Mouse (Mus musculus) cerebellum, postnatal 14 days (tissue): ENCODE measurements around the gene Milr1.
"Not testable (repeated sequence)": the region's sequence is repeated elsewhere in the genome, so short reads cannot be mapped to it uniquely, and the experiment has no call there.

Experiments
- DNase-seq, 2 experiments: peaks; one replicate each; pipeline ENCODE4 v3.0.0; 2021; ENCODE audit warnings: mixed read lengths in 2 of 2

Milr1 gene

DNA sequence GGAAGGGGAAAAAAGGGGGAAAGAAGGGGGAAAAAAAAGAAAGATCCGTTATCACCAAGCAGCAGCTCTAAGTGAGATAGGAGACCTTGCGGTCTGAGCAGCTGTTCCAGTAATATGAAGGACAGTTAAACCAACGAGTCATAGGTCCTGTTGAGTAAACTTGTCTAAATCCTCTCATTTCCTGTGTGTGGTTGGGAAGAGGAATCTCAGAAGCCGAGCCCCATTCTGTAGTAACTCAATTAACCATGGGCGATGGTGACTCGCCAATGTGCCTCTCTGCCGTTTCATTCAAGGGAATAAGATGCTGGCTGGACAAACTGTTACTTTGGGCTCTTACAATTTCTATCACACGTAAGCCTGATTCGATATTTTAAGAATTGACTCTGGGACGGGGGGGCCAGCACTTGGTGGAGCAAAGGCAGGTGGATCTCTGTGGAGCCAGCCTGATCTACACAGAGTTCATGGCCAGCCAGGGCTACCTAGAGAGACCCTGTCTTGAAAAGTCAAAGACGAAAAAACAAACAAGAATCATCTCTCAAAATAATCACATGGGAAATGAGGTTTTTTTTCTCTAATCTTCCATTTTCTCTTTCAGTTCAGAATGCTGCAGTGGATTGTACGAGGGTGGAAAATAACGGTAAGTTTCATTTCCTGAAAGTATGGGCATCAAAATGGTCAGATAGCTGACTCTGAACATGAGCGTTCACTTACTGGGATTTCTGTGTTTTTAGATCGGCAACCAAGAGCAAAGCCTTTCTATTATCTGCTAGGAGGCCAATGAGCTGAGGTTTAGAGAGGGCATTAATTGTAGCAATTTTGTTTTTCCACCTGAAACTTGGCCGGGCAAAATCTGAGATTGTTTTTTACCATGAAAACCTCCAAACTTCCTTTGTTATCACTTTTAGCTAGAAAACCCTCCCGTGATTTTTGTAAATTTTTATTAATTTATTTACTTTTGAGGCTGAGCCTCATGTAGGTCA, at the start of gene Milr1:
Milr1 (plus strand) TSS at position 188 of the 980 bp plus-strand sequence.
- no peak for DNase-seq

DNA sequence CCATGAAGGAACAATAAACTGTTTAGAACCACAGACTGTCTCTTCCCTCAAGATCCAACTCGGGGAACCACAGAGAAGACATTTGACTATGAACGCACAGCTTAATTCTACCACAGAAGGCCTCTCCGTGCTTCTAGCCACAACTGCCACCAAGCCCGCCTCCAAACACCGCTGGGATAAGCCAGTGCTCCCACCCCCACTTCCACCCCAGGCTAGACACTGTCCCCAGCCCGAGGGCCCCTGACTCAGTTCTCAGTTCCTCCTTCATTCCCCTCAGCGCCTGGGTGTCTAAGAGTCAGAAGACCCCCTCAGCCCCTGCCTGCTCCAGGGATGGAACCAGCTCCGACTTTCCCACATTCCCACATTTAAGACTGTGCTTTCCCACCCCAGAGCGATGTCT, 49.4 kb upstream of the Milr1 start:
- no peak for DNase-seq

- no peak for DNase-seq
These were observed 48.4 kb upstream of the Milr1 start for GRCm38 (mm10) chr11:106702584-106702983.

GRCm38 (mm10) chr11:106703931-106704330, 47.1 kb upstream of the Milr1 start:
- DNase-seq, result no peak

DNA sequence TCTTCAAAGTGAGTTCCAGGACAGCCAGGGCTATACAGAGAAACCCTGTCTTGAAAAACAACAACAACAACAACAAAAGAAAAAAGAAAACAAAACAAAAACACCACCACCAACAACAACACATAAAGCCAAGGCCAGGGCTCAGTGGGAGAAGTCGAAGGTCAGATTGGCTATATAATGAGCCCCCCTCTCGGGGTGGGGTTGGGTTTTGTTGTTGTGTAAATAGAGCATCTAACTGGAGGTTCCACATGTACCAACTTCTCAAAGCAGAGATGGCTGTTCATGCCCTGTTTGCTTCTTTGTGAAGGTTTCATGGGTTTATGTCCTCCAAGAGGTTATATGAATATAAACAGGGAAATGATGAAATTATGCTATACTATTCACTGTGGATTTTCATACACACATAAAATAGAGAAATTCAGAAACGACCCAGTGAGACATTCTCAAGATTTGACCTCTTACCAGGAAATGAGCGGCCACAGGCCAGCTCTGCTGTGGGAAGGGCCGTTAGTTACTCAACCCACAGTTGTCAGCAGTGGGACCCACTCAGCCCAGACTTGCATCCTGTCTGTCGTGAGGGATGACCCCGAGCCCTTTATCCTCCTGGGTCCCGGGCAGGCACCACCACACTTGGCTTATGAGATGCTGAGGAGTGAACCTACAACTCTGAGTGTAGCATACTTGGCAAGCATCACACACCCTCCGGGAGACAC, 46.5 kb upstream of the Milr1 start:
- no peak for DNase-seq

- no peak for DNase-seq
These were observed 44.8 kb upstream of the Milr1 start for GRCm38 (mm10) chr11:106706212-106706611.

DNA sequence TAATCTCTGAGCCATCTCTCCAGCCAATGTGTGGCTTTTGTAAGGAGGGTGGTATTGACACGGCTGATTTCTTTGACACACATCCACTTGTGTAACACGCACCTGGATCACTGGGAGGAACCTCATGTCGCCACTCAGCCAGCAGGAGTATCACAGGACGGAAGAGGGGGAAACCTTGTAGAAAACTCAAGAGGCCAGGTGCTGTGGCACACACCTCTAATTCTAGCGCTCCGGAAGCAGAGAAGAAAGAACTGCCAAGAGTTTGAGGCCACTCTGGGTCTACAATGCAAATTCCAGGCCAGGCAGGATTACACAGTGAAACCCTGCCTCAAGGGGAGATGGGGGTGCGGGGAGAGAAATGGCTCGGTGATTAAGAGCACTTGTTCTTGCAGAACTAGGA, 43.9 kb upstream of the Milr1 start:
- DNase-seq, result no peak

- no peak for DNase-seq
These were observed 43.2 kb upstream of the Milr1 start for GRCm38 (mm10) chr11:106707866-106708265.

DNA sequence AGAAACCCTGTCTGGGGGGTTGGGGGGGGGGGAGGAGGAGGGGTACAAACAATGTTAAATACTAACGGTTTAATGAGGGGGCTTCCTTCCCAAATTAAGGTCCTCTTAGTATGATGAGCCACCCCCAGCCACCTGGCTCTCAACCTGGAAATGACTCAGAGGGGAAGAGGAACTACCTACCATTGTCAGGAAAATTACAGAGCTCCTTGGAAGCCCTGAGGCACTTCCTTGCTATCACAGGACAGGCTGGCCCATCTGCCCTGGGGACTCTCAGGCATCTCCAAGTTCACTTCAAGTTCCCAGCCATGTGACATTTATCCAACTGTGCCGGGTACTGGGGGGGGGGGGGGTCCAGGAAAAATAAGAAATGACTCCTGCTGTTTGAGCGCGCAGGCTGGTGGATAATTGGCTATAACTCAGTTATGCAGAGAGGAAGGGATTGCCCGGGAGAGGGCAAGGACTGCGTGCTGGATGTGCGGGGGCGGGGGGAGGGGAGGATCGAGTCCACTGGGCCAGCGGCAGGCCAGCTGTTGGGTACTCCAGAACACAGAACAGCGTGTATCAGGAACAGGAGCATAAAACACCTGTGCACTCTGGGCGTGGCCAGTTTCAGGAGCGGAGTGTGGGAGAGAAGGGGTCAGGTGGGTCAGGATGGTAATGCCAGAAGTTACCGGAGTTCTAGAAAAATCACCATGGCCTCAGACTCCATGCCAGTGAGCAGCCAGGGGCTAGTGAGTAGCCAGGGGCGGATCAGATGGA, 41.6 kb upstream of the Milr1 start:
- peak in 1 of 2 experiments; percentile 24 for DNase-seq

DNA sequence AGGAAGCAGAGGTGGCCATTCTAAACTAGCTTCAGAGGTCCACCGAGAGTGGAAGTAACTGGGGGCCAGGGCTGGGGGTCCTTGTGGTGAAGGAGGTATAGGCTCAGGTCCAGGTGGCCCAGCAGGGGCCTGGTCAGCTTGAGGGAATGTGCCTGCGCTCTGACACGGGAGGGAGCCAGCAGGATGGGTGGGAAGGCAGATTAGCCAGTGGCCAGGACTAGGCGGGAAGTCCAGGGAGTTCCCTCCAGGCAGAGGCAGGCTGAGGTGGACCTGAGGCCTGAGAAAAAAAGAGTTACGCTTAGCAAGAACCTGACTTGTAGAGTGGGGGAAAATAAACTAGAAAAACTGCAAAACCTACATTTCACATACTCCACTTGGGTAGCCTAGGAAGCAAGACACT, 40.2 kb upstream of the Milr1 start:
- DNase-seq, result no peak

GRCm38 (mm10) chr11:106715066-106715465, 36.0 kb upstream of the Milr1 start:
- DNase-seq, result no peak

GRCm38 (mm10) chr11:106716568-106716967, 34.5 kb upstream of the Milr1 start:
- no peak for DNase-seq

DNA sequence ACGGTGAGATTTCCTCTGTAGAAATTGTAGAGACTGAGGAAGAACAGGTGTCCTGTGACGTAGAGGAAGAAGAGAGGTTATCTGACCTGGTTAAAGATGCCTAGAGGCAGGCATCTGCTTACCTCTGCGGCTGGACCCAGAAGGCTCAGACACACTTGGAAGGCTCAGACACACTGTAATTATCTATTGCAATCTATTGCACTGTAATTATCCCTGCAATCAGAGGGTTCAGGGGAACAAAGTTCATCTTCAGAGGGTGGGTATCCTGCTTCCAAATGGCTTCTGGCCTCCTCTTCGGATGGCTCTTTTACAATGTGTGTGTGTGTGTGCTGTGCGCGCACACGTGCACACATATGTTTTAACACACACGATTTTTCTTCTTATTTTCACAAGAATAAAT, 30.6 kb upstream of the Milr1 start:
- no peak for DNase-seq

DNA sequence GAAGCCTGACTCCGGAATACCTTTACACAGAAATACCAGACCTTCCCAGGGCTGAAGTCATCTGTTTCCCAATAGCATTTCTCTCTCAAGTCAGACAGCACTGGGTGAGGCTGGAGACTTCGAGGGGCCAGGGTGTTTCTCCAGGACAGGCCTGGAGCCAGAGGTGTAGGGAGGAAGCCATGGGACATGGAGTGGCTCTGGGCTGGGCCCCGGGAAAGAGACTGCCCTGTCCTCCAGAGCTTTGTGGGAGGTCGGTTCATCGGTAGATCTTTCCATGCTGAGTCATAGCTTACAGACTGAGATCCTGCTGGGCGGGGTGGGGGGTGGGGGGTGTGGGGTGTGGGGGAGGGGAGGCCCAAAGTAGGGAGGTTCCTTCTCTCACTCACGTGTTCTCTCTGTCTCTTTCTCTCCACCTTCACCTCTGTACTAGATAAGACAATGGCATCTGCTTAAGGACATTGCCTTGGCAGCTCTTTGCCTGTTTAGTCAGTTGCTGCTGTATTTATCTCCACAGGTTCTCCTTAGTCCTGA, 28.1 kb upstream of the Milr1 start:
- no peak for DNase-seq

DNA sequence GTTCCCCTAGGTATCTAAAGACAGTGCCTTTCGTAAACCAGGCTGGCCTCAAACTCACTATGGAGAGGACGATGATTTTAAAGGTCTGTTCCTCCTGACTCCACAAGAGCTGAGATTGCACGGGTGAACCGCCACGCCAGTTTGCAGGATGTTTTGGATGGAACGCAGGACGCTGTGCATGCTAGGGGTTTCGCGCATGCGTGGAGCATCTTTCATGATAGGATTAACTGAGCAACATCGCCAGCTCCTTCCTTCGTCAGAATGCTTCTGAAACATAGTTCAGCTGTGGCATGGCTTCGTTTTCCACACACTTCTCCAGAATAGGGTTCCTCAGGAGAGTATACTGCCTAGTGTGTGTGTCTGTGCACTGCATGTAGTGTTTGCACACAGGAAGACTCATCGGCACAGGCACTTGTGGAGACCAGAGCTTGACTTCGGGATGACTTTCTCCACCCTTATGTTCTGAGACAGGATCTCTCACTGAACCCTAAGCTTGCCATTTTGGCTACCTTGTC, 27.4 kb upstream of the Milr1 start:
- DNase-seq, result peak; percentile 34 to 43

- no peak for DNase-seq
These were observed 26.7 kb upstream of the Milr1 start for GRCm38 (mm10) chr11:106724176-106724915.

DNA sequence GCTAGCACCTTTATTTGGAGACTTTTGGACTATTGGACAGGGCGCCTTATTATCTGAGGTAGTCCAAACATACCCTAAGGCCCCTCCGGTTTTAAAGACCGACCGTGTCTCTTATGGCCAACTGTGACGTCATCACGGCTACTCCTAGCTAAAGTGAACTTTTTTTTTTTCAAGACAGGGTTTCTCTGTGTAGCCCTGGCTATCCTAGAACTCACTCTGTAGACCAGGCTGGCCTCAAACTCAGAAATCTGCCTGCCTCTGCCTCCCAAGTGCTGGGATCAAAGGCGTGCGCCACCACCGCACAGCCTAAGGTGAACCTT, 26.1 kb upstream of the Milr1 start:
- not testable (repeated sequence) for DNase-seq

- DNase-seq, result no peak
These were observed 23.1 kb upstream of the Milr1 start for GRCm38 (mm10) chr11:106727967-106728366.

- DNase-seq, result no peak
These were observed 22.3 kb upstream of the Milr1 start for GRCm38 (mm10) chr11:106728402-106729366.

DNA sequence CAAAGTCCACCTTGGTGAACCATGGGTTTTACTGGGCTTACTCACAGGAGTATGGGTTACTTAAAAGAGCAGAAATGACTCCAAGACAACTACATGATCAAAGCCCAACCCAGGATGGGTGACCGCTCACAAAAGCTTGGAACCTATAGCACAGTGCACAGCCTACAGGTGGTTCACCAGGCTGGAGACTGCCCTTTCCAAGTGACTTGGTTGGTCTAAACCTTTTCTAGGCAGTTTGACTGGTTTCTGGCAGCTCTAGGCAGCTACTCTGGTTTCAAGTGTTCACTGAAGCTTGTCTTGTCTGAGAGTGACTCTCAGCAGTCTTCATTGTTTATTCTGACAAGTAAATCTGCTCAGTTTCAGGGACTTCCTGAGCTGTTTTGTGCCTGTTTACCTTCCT, 21.4 kb upstream of the Milr1 start:
- no peak for DNase-seq

GRCm38 (mm10) chr11:106730714-106731113, 20.3 kb upstream of the Milr1 start:
- no peak for DNase-seq
